Mouse (Mus musculus) kidney, adult 2 months (tissue): Measurements from ENCODE around the gene Cyp2j13.

Experiments used
- CTCF ChIP-seq: fragments of 200-500 bp; conservative IDR thresholded peaks from 2 replicates; pipeline ENCODE4 v1.5.1; 2011; ENCODE audit warnings: low read depth, mild to moderate bottlenecking, control low read depth, low read length, moderate library complexity, mixed read lengths; ENCODE audit not compliant: insufficient read depth, insufficient read length
- POLR2A ChIP-seq: fragments of 200-500 bp; IDR thresholded peaks from one replicate; pipeline ENCODE4 v1.6.1; 2011; ENCODE audit warnings: low read depth, low read length, control low read depth

DNA sequence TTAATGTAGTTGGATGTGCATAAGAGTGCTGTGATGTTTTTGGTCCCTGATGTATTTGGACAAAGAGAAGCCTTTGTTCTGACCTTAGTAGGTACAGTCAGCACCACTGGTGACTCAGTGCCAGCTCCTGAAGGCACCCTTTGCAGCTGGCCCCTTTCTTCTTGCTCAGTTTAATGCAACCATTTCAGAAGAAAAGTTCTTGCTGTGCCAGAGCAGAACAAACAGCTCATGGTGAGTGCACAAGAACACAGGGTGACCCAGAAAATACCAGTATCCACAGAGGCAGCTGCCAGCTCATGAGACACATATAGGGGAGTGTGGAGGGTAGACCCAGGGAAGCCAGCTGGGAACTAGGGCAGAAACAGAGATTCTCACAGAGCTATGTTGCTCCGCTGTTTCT is 48.9 kb downstream of the Cyp2j13 start:
- TF ChIP-seq CTCF (no peak), POLR2A (no peak)
